Mouse (Mus musculus) midbrain, embryonic 11.5 days (tissue): ENCODE results near the gene Ccn6. TPM values are rescaled to one million over a fixed set of nuclear protein-coding genes. Genes with fewer than 3 reads are reported as not detected.
A peak's percentile ranks its signal among the peaks of the same experiment; 100 is the strongest.

Experiments
- ATAC-seq: fragments of 200-750 bp; cut with Nextera tagmentation; 2 replicates; pipeline ENCODE4 v1.8.0; 2017; ENCODE audit warnings: moderate TSS enrichment, moderate library complexity; ENCODE audit not compliant: low FRiP score
- DNase-seq: peaks from one replicate; pipeline ENCODE4 v3.0.0; 2015; ENCODE audit warnings: low spot score; ENCODE audit errors: missing footprints
- H3K27ac ChIP-seq: fragments of 300-500 bp; sonication (generic); 2 replicates; pipeline ENCODE4 v1.5.1; 2014; ENCODE audit warnings: low read depth, low read length
- H3K27me3 ChIP-seq: fragments of 300-500 bp; sonication (generic); 2 replicates; pipeline ENCODE4 v1.6.1; 2014; ENCODE audit warnings: mild to moderate bottlenecking, low read length, moderate library complexity, mixed read lengths; ENCODE audit not compliant: control insufficient read depth, insufficient read depth
- H3K36me3 ChIP-seq: fragments of 300-500 bp; sonication (generic); 2 replicates; pipeline ENCODE4 v1.6.1; 2014; ENCODE audit warnings: mild to moderate bottlenecking, low read length, moderate library complexity, mixed read lengths; ENCODE audit not compliant: control insufficient read depth, insufficient read depth
- H3K4me1 ChIP-seq: fragments of 300-500 bp; sonication (generic); 2 replicates; pipeline ENCODE4 v1.6.1; 2014; ENCODE audit warnings: low read length; ENCODE audit not compliant: control insufficient read depth, insufficient read depth
- H3K4me2 ChIP-seq: fragments of 300-500 bp; sonication (generic); 2 replicates; pipeline ENCODE4 v1.6.1; 2014; ENCODE audit warnings: mild to moderate bottlenecking, moderate library complexity
- H3K4me3 ChIP-seq: fragments of 300-500 bp; sonication (generic); 2 replicates; pipeline ENCODE4 v1.5.1; 2014; ENCODE audit warnings: low read depth, low read length
- H3K9ac ChIP-seq: fragments of 300-500 bp; sonication (generic); 2 replicates; pipeline ENCODE4 v1.6.1; 2014; ENCODE audit warnings: low read length
- H3K9me3 ChIP-seq: fragments of 300-500 bp; sonication (generic); 2 replicates; pipeline ENCODE4 v1.6.1; 2016; ENCODE audit warnings: low read length; ENCODE audit not compliant: control insufficient read depth
- WGBS: fragments of 180-500 bp; shearing (Covaris S2); extraction: QIAGEN DNeasy Blood & Tissue Kit; methylation state at CpG from one replicate; pipeline ENCODE4 v1.1.7; 2014; 5-methylcytosine and 5-hydroxymethylcytosine counted together
- polyA plus RNA-seq: library from polyadenylated mRNA; unstranded; fragments of >200 nt; fragmentation: Nextera tagmentation; extraction: Ambion mirVana; gene quantifications from 2 replicates; pipeline ENCODE4 v1.2.1, GENCODE M21; 2014

The Ccn6 gene
- polyA plus RNA-seq, 1 experiment from 2014 or later: 0.20 TPM

DNA sequence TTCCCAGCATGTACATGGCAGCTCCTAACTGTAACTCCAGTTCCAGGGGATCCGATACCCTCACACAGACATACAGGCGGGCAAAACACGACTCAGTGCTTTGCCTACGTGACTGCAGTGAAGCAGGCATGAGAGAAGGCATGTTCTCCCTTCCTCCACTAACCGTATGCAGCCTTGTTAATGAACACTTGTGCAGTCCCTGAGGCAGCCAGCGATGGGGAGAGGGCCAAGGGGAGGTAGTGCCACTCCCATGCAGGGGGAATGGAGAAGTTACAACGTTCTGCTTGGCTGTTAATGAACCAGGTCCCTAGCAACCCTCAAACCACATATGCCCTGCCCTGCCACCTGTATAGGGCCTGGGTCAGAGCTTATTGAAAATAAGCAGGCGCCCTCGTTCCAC lies 6.0 kb upstream of the Ccn6 start:
- H3K27ac ChIP-seq: no peak overlapping the region
- H3K4me1 ChIP-seq: peaks cover 8% of the 10 kb centered on the region; the same call in 1 of the 2 replicates
- no peaks in the 10 kb centered on the region for H3K36me3 ChIP-seq
- no peaks in the 10 kb centered on the region; the same call in 1 of the 2 replicates for H3K27me3 ChIP-seq
- no peak overlapping the region for H3K4me3 ChIP-seq
- no peak overlapping the region for H3K4me2 ChIP-seq
- 53% methylated on average over 9 of the region's 9 CpGs for WGBS
- ATAC-seq (no peak), DNase-seq (no peak)
- no peaks in the 10 kb centered on the region for H3K9me3 ChIP-seq
- no peak overlapping the region for H3K9ac ChIP-seq

DNA sequence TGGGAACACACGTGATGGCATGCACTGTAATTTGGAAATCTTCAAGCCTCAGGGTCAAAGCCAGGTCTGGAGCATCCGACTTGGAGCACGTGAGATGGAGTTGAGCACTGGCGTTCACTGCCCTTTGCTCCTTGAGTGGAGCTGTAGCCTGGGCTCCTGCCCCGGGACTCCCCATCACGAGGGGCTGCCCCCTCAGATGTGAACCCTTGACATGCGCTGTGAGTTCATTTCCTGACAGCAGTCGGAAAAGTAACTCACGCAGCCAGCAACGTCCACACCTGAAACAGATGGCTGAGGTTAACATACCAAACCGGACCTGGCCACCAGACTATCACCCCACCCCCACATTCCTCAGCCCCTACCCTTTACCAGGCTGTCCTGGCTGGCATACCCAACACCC lies 4.0 kb upstream of the Ccn6 start:
- Histone ChIP-seq H3K4me1 (peaks cover 8% of the 10 kb centered on the region; the same call in 1 of the 2 replicates), H3K36me3 (no peaks in the 10 kb centered on the region), H3K9me3 (no peaks in the 10 kb centered on the region), H3K4me2 (no peak overlapping the region), H3K4me3 (no peak overlapping the region), H3K27ac (no peak overlapping the region), H3K9ac (no peak overlapping the region), H3K27me3 (no peaks in the 10 kb centered on the region; the same call in 1 of the 2 replicates)
- WGBS: 83% methylated on average over 11 of the region's 11 CpGs
- ATAC-seq: no peak
- no peak for DNase-seq

DNA sequence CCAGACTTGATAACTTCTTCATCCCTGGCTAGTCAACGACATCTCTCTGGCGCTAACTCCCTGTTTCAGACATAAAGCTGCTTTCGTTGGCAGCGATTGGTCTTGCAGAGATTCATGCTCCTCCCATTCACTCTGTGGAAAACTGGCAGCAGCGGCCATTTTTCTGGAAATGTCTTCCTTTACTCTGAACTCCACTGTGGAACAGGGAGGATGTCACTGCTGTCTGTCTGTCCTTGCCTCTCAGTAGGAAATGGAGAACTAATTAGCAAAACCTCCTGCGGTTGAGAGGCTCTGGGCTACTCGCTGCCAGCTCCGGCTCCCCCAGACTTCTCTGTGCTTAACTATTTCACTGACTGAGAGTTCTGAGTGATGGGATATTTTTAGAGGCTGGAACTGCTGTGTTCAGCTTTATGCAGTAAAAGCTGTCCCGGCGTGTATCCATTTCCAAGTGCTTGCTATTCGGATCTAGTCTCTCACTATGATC lies 2.1 kb upstream of the Ccn6 start:
- no peak for ATAC-seq
- 28% methylated on average over 11 of the region's 11 CpGs for WGBS

DNA sequence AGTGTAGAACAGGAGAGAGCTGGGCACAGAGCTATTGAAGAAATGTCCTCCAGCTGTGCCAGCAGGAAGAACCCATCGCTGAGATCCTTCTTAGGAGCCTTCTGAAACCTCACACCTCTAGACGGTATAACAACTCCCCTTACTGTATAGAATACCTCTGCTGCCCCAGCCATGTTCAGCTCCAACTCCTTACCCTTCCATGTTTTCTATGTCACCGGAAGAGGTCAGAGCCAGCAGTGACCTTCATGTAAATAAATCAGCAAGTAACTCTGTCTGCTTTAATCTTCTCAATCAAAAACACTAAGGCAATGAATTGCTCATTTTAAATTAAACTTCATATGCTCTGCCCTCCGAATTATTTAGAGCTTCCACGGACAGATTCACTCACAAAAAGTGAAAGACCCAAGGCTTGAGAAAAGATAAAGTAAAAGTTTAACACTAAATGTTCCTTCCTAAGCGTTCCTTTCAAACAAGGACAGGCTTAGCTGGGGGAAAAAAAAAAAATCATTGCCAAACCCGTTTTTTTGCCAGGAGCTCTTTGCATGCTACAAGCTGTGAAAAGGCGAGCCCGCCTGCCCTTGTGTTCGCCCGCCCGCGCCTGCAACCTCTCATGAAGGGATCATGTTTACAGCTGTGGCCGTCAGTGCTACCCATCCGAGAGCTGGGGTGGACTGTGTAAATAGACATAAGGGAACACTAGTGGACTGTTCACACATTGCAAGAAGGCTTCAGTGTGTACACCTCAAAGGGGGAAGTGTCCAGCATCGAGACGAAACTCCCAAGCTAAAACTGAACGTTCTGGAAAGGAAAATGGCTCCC lies 719 bp downstream of the Ccn6 start:
- no peaks in the 10 kb centered on the region for H3K36me3 ChIP-seq
- 57% methylated on average over 18 of the region's 18 CpGs for WGBS
- H3K27me3 ChIP-seq: no peaks in the 10 kb centered on the region; the same call in 1 of the 2 replicates
- no peak overlapping the region for H3K27ac ChIP-seq
- H3K9ac ChIP-seq: no peak overlapping the region
- no peak overlapping the region for H3K4me3 ChIP-seq
- H3K9me3 ChIP-seq: no peaks in the 10 kb centered on the region
- DNase-seq (no peak), ATAC-seq (no peak)
- peaks cover 3% of the 10 kb centered on the region; the same call in 1 of the 2 replicates for H3K4me1 ChIP-seq
- no peak overlapping the region for H3K4me2 ChIP-seq

More for the DNA sequence above, 2.1 kb upstream of the Ccn6 start:
- H3K9ac ChIP-seq: peak overlapping the region; percentile 31; the same call in 1 of the 2 replicates
- H3K9me3 ChIP-seq: no peaks in the 10 kb centered on the region
- H3K27me3 ChIP-seq: no peaks in the 10 kb centered on the region; the same call in 1 of the 2 replicates
- no peak overlapping the region for H3K4me3 ChIP-seq
- DNase-seq: peak; percentile 88
- H3K4me2 ChIP-seq: peak overlapping the region; percentile 26; the same call in 1 of the 2 replicates
- peaks cover 5% of the 10 kb centered on the region; the same call in 1 of the 2 replicates for H3K4me1 ChIP-seq
- no peaks in the 10 kb centered on the region for H3K36me3 ChIP-seq
- H3K27ac ChIP-seq: no peak overlapping the region

DNA sequence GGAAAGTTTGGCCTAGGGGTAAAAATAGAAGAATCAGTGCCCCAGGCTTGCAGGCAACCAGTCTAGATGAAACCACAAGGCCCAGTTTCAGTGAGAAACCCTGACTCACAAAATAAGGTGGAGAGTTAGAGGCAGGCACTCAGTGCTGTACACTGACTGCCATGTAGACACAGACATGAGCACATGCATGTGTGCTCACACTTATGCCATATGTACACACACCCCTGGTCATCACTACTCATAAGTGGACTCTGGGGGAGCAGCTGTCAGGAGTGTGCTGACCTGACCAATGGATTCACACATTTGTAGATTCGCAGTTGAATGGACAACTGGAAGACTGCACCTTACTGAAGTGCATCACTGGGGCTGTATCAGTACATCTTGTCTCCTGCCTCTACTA lies 2.2 kb downstream of the Ccn6 start:
- Histone ChIP-seq H3K9me3 (no peaks in the 10 kb centered on the region), H3K36me3 (no peaks in the 10 kb centered on the region), H3K4me1 (peaks cover 3% of the 10 kb centered on the region; the same call in 1 of the 2 replicates), H3K9ac (no peak overlapping the region), H3K27ac (no peak overlapping the region), H3K4me2 (no peak overlapping the region), H3K27me3 (no peaks in the 10 kb centered on the region), H3K4me3 (no peak overlapping the region)
- 100% methylated on average over 1 of the region's 1 CpGs for WGBS
- no peak for DNase-seq
- ATAC-seq: no peak

DNA sequence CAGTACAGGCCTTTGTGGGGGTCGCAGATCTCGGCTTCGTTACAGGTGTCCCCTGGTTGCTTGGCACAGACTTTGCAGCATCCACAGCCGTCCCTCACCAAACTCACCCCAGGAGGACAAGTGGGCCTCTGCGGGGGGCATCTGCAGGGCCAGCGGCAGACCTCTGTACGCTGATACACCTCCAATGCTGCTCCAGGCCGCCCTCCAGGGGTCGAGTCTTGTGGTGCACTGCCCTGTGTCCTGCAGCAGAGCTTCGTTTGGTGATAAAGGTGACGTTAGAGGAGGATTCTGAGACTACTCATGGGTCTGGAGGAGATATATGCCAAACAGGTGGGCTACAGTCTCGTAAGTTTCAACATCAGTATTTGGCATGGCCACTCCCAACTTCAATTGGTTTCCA lies 5.3 kb downstream of the Ccn6 start:
- no peak overlapping the region for H3K4me2 ChIP-seq
- H3K36me3 ChIP-seq: no peaks in the 10 kb centered on the region
- ATAC-seq (no peak), DNase-seq (no peak)
- no peaks in the 10 kb centered on the region for H3K4me1 ChIP-seq
- H3K27ac ChIP-seq: no peak overlapping the region
- no peak overlapping the region for H3K9ac ChIP-seq
- 51% methylated on average over 12 of the region's 12 CpGs for WGBS
- no peak overlapping the region for H3K4me3 ChIP-seq
- no peaks in the 10 kb centered on the region for H3K9me3 ChIP-seq
- no peaks in the 10 kb centered on the region for H3K27me3 ChIP-seq

DNA sequence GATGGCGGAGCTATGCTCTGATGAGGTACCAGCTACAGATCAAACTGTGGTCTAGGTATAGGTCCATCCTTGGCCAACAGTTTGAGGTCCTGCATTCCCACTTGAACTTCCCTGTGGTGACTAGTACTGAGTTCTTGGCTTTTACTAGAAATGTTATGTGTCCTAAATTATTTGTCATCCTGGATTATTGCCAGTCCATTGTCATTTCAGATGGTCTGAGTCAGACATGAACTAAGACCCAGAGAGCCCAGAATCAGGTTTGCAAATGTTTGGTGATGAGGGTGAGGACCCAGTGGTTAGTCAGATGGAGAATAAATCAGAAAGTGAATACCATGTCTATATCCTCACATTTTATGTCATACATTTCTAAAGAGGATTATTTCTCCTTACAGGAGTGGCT lies 6.3 kb downstream of the Ccn6 start:
- H3K4me3 ChIP-seq: no peak overlapping the region
- no peak for ATAC-seq
- H3K36me3 ChIP-seq: no peaks in the 10 kb centered on the region
- H3K9me3 ChIP-seq: no peaks in the 10 kb centered on the region
- H3K27ac ChIP-seq: no peak overlapping the region
- 95% methylated on average over 1 of the region's 1 CpGs for WGBS
- no peaks in the 10 kb centered on the region for H3K27me3 ChIP-seq
- no peak overlapping the region for H3K4me2 ChIP-seq
- H3K9ac ChIP-seq: no peak overlapping the region
- H3K4me1 ChIP-seq: no peaks in the 10 kb centered on the region
- DNase-seq: no peak

DNA sequence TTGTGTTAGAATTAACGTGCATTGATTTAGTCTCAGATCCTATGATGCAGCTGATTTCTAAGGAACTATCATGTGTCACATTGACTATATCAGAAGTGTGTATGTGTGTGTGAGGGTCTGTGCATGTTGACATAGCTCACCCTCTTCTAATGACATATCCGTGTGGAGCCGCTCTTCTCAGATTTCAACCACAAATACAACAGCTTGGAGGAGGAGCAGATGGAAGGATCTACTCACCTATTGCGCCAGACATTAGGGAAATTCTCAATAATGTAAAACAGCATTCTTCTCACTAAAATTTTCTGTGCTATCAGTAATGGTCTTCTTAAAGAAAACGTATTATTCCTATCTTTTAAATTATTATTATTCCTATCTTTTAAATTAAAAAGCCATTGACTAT lies 6.9 kb downstream of the Ccn6 start:
- Histone ChIP-seq H3K9ac (no peak overlapping the region), H3K27me3 (no peaks in the 10 kb centered on the region), H3K4me1 (no peaks in the 10 kb centered on the region), H3K36me3 (no peaks in the 10 kb centered on the region), H3K4me2 (no peak overlapping the region), H3K27ac (no peak overlapping the region), H3K9me3 (no peaks in the 10 kb centered on the region), H3K4me3 (no peak overlapping the region)
- 88% methylated on average over 5 of the region's 5 CpGs for WGBS
- no peak for DNase-seq
- ATAC-seq: no peak

DNA sequence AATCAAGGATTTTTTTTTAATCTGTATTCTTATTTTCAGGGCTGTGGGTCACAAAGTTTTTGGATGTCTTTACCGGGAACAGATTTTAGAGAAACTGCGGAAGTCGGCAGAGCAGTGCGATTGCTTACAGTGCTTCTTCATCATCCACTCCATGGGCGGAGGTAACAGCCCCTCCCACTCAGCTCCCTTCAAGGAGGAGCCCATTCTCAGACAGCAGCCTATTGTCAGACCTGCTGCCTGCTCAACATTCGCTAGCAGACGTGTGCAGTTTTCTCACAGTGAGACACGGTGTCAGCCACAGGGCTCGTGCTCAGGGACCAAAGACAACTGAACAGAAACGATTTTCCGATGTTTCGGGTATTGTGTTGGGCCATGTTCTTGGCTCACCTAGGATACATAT lies 21.4 kb downstream of the Ccn6 start:
- H3K36me3 ChIP-seq: peaks cover 6% of the 10 kb centered on the region
- no peaks in the 10 kb centered on the region for H3K4me1 ChIP-seq
- DNase-seq (no peak), ATAC-seq (no peak)
- no peaks in the 10 kb centered on the region for H3K9me3 ChIP-seq
- 90% methylated on average over 12 of the region's 12 CpGs for WGBS
- no peaks in the 10 kb centered on the region for H3K27me3 ChIP-seq
- H3K4me3 ChIP-seq: no peak overlapping the region
- no peak overlapping the region for H3K27ac ChIP-seq
- no peak overlapping the region for H3K9ac ChIP-seq
- H3K4me2 ChIP-seq: no peak overlapping the region
